1 mouse cellular context compared by ENCODE assay signal in the genomic region with DNA sequence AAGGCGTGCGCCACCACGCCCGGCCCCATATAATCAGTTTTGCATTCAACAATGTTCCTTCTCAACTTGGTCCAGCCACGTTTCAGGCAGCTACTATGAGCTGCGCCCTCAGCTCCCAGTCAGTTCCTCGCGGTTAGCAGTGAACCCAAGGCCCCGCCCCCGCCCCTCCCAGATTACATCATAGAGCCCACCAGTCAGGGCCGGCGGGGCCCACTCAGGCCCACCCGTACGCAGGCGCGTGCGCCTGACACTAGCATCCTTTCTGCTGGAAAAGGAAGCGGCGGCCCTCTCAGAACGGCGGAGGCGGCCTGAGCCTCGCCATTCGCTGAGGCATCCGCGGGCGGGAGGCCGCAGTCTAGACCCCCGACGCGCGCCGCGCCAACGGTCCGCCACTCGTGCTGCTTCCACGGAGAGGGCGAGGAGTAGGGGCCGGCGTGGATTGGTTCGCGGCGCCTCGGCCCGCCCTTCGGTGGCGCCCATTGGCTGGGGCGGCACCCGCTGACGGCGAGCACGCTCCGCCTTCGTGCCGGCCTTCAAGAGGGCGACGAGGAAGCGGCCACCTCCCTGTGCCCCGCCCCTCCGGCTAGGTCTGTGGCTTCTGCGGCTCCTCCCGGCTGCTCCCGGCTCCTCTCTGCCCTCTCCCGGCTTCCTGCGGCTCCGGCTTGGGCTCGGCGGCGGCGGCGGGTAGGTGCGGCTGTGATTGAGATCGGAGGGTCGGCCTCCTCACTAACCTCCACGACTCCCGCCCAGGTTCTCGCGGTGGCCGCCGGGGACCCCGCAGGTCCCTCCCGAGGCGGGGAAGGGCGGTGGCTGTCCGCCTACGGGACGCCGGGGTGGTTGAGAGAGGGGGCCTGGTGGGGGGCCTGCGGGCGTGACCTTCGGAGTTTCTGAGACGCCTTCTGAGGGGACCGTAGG.
TF ChIP-seq lines count a peak whose summit lies in the region.

A gene (plus strand): TSS at position 204 of the 915 bp plus-strand sequence.

TF ChIP-seq in MEL, 35 proteins besides CTCF, POLR2A, EP300 and RAD21 (continued from another document):
- TF ChIP-seq TCF12 (IDR thresholded peaks at IDR 0.05; ENCODE audit: low read depth, low read length): 0 out of 2 replicates have a peak, but pooled peaks have one; percentile 15
- peak; percentile 33; the same call in 1 of the 2 replicates for TF ChIP-seq ETS1 (IDR thresholded peaks at IDR 0.05; ENCODE audit: low read depth, low read length)
- TF ChIP-seq GATA1 (IDR thresholded peaks at IDR 0.05; ENCODE audit: low read depth, low read length): no peak
- no peak for TF ChIP-seq USF2 (IDR thresholded peaks at IDR 0.05; ENCODE audit: borderline replicate concordance in 1 of 2, insufficient read depth in 1 of 2, low read depth in 1 of 2, low read length in 2 of 2)
- peak; percentile 33; the same call in 1 of the 2 replicates for TF ChIP-seq ZMIZ1 (IDR thresholded peaks at IDR 0.05; ENCODE audit: low read depth, low read length)
- no peak for TF ChIP-seq RCOR1 (IDR thresholded peaks at IDR 0.05; ENCODE audit: low read depth, low read length)
- TF ChIP-seq JUND (IDR thresholded peaks at IDR 0.05; ENCODE audit: low read depth, low read length): no peak
- no peak for TF ChIP-seq POLR2AphosphoS5 (IDR thresholded peaks at IDR 0.05; ENCODE audit: borderline replicate concordance, low read depth, low read length)
TF ChIP-seq in MEL: peak in this region for 11.
